Mouse (Mus musculus) frontal cortex, adult 2 months (tissue): ENCODE data around the gene Nop58. TPM values are rescaled to one million over a fixed set of nuclear protein-coding genes. Genes with fewer than 3 reads are reported as not detected.

Experiments used
- polyA plus RNA-seq: library from polyadenylated mRNA; depleted of rRNA; stranded (reverse); fragments of >200 nt; gene quantifications from 2 replicates; pipeline ENCODE4 v1.2.3, GENCODE M21; 2012; rRNA removed

Gene Nop58
- polyA plus RNA-seq, 1 experiment = 25.2 TPM

Other genes starting within 250 kb of the Nop58 start
- 3.6 and 4.8 TPM in 2 replicates for gene Fzd7, start 202.5 kb upstream of the Nop58 start, polyA plus RNA-seq
- 7.8 and 9.2 TPM in 2 replicates for gene Gm973, start 168.7 kb upstream of the Nop58 start, polyA plus RNA-seq
- 120 and 123 TPM in 2 replicates for gene Sumo1, start 14.1 kb upstream of the Nop58 start, polyA plus RNA-seq
- 27.2 and 28.7 TPM in 2 replicates for gene Bmpr2, start 78.4 kb downstream of the Nop58 start, polyA plus RNA-seq
- gene Fam117b, start 228.0 kb downstream of the Nop58 start, polyA plus RNA-seq = 27.2 and 28.2 TPM in 2 replicates